19 mouse cellular contexts compared by ENCODE assay signal in the genomic region with DNA sequence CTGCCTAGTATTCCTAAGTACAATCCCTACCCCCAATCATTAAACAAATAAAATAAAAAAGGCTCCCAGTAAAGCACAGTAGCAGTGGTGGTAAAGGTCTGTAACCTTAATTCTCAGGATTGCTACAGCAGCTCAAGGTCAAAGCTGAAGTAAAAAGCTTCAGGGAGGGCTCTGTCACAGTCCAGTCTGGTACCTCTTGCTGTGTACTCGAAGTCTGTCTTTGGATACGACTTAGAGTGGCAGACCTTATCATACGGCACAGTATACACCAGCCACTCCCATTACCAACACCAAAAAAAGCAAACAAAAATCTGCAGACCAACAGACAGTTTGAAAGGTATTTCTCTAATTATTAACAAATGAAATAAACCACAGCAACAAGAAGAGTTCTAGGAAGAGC. TPM values are rescaled to one million over a fixed set of nuclear protein-coding genes. Genes with fewer than 3 reads are reported as not detected.
DNase-seq lines count a peak whose midpoint lies in the region; ATAC-seq and TF ChIP-seq lines count a peak whose summit lies in the region.
"Had no signal": no experiment of that assay in that cellular context is flagged by ENCODE, and none has a peak within 500 bp of the region (broad histone marks: within the 10 kb centered on the region; RNA-seq: fewer than 3 reads in every experiment).

No protein-coding gene starts in this region.

- no peaks in the 10 kb centered on the region for H3K27me3 ChIP-seq in heart, embryonic 15.5 days
- H3K27me3 ChIP-seq in liver, embryonic 11.5 days (replicated peaks; ENCODE audit: control insufficient read depth, insufficient read depth, low read length) = no peaks in the 10 kb centered on the region
- no peaks in the 10 kb centered on the region for H3K27me3 ChIP-seq in liver, embryonic 15.5 days
- H3K27me3 ChIP-seq in thymus, adult 2 months (ENCODE audit: control insufficient read depth, insufficient read depth, low read length) = no peaks in the 10 kb centered on the region
- H3K27me3 ChIP-seq: embryonic facial prominence, embryonic 15.5 days; forebrain, embryonic 15.5 days; intestine, embryonic 15.5 days had no signal

- no peak for TF ChIP-seq CTCF in thymus, adult 2 months (IDR thresholded peaks at IDR 0.05; ENCODE audit: borderline replicate concordance, control insufficient read depth, extremely low read depth, insufficient read depth, low read length, poor library complexity)

- 36% methylated on average over 3 of the region's 3 CpGs for WGBS in heart, embryonic 15.5 days
- 37% methylated on average over 3 of the region's 3 CpGs for WGBS in liver, embryonic 11.5 days
- WGBS in liver, embryonic 15.5 days (ENCODE audit: insufficient replicate concordance) = 11% methylated on average over 3 of the region's 3 CpGs
- WGBS in thymus, adult 2 months = 92% methylated on average over 3 of the region's 3 CpGs

- DNase-seq in heart, adult 18-20 months = no peak
- DNase-seq in liver, embryonic 11.5 days (ENCODE audit: low spot score) = no peak
- no peak for DNase-seq in gastrocnemius, adult 8-10 months (ENCODE audit: low spot score in 2 of 2)
- DNase-seq in thymus, adult 2 months = no peak
- DNase-seq: adrenal gland, adult 2 months; adrenal gland, postnatal 36 days; cerebellum, adult 8-10 months; cerebellum, postnatal 14 days; embryo, embryonic 11 days; gastrocnemius, postnatal 10 days; heart, postnatal 14 days had no signal

- no peak overlapping the region for H3K4me2 ChIP-seq in heart, embryonic 15.5 days
- H3K4me2 ChIP-seq in liver, embryonic 11.5 days = no peak overlapping the region
- H3K4me2 ChIP-seq in liver, embryonic 15.5 days = no peak overlapping the region
- H3K4me2 ChIP-seq: embryonic facial prominence, embryonic 15.5 days; forebrain, embryonic 15.5 days; hindbrain, embryonic 14.5 days; intestine, embryonic 15.5 days had no signal

- H3K9me3 ChIP-seq in heart, embryonic 15.5 days (replicated peaks) = no peaks in the 10 kb centered on the region
- no peaks in the 10 kb centered on the region for H3K9me3 ChIP-seq in liver, embryonic 11.5 days (ENCODE audit: control insufficient read depth, low read length)
- H3K9me3 ChIP-seq in liver, embryonic 15.5 days (replicated peaks) = no peaks in the 10 kb centered on the region
- H3K9me3 ChIP-seq: embryonic facial prominence, embryonic 15.5 days; forebrain, embryonic 15.5 days; hindbrain, embryonic 10.5 days; intestine, embryonic 15.5 days had no signal

- H3K27ac ChIP-seq in heart, embryonic 15.5 days = peak overlapping the region; percentile 29; the same call in 1 of the 2 replicates
- H3K27ac ChIP-seq in liver, embryonic 11.5 days (ENCODE audit: low read depth, low read length) = no peak overlapping the region
- peak overlapping the region; percentile 38; the same call in 1 of the 2 replicates for H3K27ac ChIP-seq in liver, embryonic 15.5 days (replicated peaks)
- no peak overlapping the region for H3K27ac ChIP-seq in thymus, adult 2 months (ENCODE audit: control insufficient read depth, insufficient read depth, low read length)
- H3K27ac ChIP-seq: embryonic facial prominence, embryonic 15.5 days; forebrain, embryonic 15.5 days; hindbrain, embryonic 10.5 days; hindbrain, embryonic 14.5 days; intestine, embryonic 15.5 days had no signal

- H3K9ac ChIP-seq in heart, embryonic 15.5 days = no peak overlapping the region
- H3K9ac ChIP-seq in liver, embryonic 11.5 days (ENCODE audit: low read depth, low read length) = no peak overlapping the region
- no peak overlapping the region for H3K9ac ChIP-seq in liver, embryonic 15.5 days
- H3K9ac ChIP-seq: embryonic facial prominence, embryonic 15.5 days; forebrain, embryonic 15.5 days; hindbrain, embryonic 14.5 days; intestine, embryonic 15.5 days had no signal

- no peak for ATAC-seq in heart, embryonic 15.5 days (replicated peaks; ENCODE audit: insufficient number of reproducible peaks, insufficient read depth, low FRiP score, low read depth)
- peak; percentile 52 for ATAC-seq in erythroblast, adult 5-6 weeks (replicated peaks; ENCODE audit: low FRiP score, poor library complexity, severe bottlenecking)
- 0 out of 2 replicates have a peak, but pooled peaks have one; percentile 54 for ATAC-seq in liver, embryonic 11.5 days (replicated peaks; ENCODE audit: low FRiP score)
- ATAC-seq in liver, embryonic 15.5 days (ENCODE audit: insufficient read depth) = peak; percentile 80
- ATAC-seq: forebrain, embryonic 15.5 days; intestine, embryonic 15.5 days had no signal

- H3K4me3 ChIP-seq in heart, embryonic 15.5 days = no peak overlapping the region
- H3K4me3 ChIP-seq in liver, embryonic 11.5 days (ENCODE audit: low read depth, low read length) = no peak overlapping the region
- H3K4me3 ChIP-seq in liver, embryonic 15.5 days (replicated peaks) = no peak overlapping the region
- no peak overlapping the region for H3K4me3 ChIP-seq in thymus, adult 2 months (ENCODE audit: control insufficient read depth, insufficient read depth, low read length)
- H3K4me3 ChIP-seq: embryonic facial prominence, embryonic 15.5 days; forebrain, embryonic 15.5 days; hindbrain, embryonic 10.5 days; intestine, embryonic 15.5 days had no signal

- H3K4me1 ChIP-seq in heart, embryonic 15.5 days (replicated peaks) = no peaks in the 10 kb centered on the region
- H3K4me1 ChIP-seq in liver, embryonic 11.5 days (replicated peaks; ENCODE audit: control insufficient read depth, insufficient read depth, low read length) = peaks cover 4% of the 10 kb centered on the region; the same call in 1 of the 2 replicates
- peaks cover 27% of the 10 kb centered on the region for H3K4me1 ChIP-seq in liver, embryonic 15.5 days (replicated peaks)
- no peaks in the 10 kb centered on the region for H3K4me1 ChIP-seq in thymus, adult 2 months (replicated peaks; ENCODE audit: control insufficient read depth, insufficient read depth, low read length)
- H3K4me1 ChIP-seq: hindbrain, embryonic 10.5 days; intestine, embryonic 15.5 days had no signal

- peaks cover 53% of the 10 kb centered on the region for H3K36me3 ChIP-seq in heart, embryonic 15.5 days
- H3K36me3 ChIP-seq in liver, embryonic 11.5 days (ENCODE audit: control insufficient read depth, insufficient read depth, low read length) = peaks cover 24% of the 10 kb centered on the region
- H3K36me3 ChIP-seq in liver, embryonic 15.5 days (replicated peaks) = peaks cover 70% of the 10 kb centered on the region
- H3K36me3 ChIP-seq in thymus, adult 2 months (ENCODE audit: control insufficient read depth, insufficient read depth, low read length) = peaks cover 61% of the 10 kb centered on the region

- no peak for TF ChIP-seq POLR2A in thymus, adult 2 months (IDR thresholded peaks at IDR 0.05; ENCODE audit: control insufficient read depth, extremely low read depth, insufficient read depth, low read length, poor library complexity)

RNA-seq across cellular contexts. Expression of a gene that starts 19.8 kb away (rescaled TPM):
- 180 and 183 TPM in 2 replicates for polyA plus RNA-seq in heart, embryonic 15.5 days (2015; fragmentation: Nextera tagmentation; extraction: Ambion mirVana)
- total RNA-seq in heart, adult 18-20 months (2021) = 10 to 100 TPM; 89.0 to 93.4 TPM
- total RNA-seq in erythroblast, adult 5-6 weeks (2015; ENCODE audit: low replicate concordance) = 1,242 and 1,297 TPM in 2 replicates
- 1,014 and 1,409 TPM in 2 replicates for total RNA-seq in erythroblast, adult 5-6 weeks (2017; ENCODE audit: low replicate concordance)
- polyA plus RNA-seq in liver, embryonic 11.5 days (2014; fragmentation: Nextera tagmentation; extraction: Ambion mirVana) = 410 and 431 TPM in 2 replicates
- 117 and 122 TPM in 2 replicates for polyA plus RNA-seq in liver, embryonic 15.5 days (2015; fragmentation: Nextera tagmentation; extraction: Ambion mirVana)
- total RNA-seq in gastrocnemius, adult 8-10 months (2022) = 10 to 100 TPM; 37.6 to 69.2 (median 57.2) TPM
- 217 and 220 TPM in 2 replicates for polyA plus RNA-seq in thymus, adult 2 months (2012; rRNA removed)

RNA-seq across cellular contexts. Expression of a gene that starts 29.0 kb away (rescaled TPM):
- 0.24 and 0.70 TPM in 2 replicates for polyA plus RNA-seq in heart, embryonic 15.5 days (2015; fragmentation: Nextera tagmentation; extraction: Ambion mirVana)
- total RNA-seq in heart, adult 18-20 months (2021) = under 1 TPM; 0.10 to 0.31 TPM
- 48.4 and 55.8 TPM in 2 replicates for total RNA-seq in erythroblast, adult 5-6 weeks (2015; ENCODE audit: low replicate concordance)
- 6.3 and 12.6 TPM in 2 replicates for total RNA-seq in erythroblast, adult 5-6 weeks (2017; ENCODE audit: low replicate concordance)
- 0.82 and 1.6 TPM in 2 replicates for polyA plus RNA-seq in liver, embryonic 11.5 days (2014; fragmentation: Nextera tagmentation; extraction: Ambion mirVana)
- 4.2 and 4.8 TPM in 2 replicates for polyA plus RNA-seq in liver, embryonic 15.5 days (2015; fragmentation: Nextera tagmentation; extraction: Ambion mirVana)
- under 1 TPM in 2 of 4 experiments, not detected in 2; 0.15 to 0.24 TPM for total RNA-seq in gastrocnemius, adult 8-10 months (2022)
- 0.53 and 1.5 TPM in 2 replicates for polyA plus RNA-seq in thymus, adult 2 months (2012; rRNA removed)
- polyA plus RNA-seq: adrenal gland, adult 2 months had no signal

RNA-seq across cellular contexts. Expression of a gene that starts 37.9 kb away (rescaled TPM):
- 29.8 and 32.1 TPM in 2 replicates for polyA plus RNA-seq in heart, embryonic 15.5 days (2015; fragmentation: Nextera tagmentation; extraction: Ambion mirVana)
- 1 to 10 TPM; 7.9 to 9.9 TPM for total RNA-seq in heart, adult 18-20 months (2021)
- total RNA-seq in erythroblast, adult 5-6 weeks (2015; ENCODE audit: low replicate concordance) = 12.5 and 25.3 TPM in 2 replicates
- total RNA-seq in erythroblast, adult 5-6 weeks (2017; ENCODE audit: low replicate concordance) = 4.3 and 8.0 TPM in 2 replicates
- 59.8 and 61.4 TPM in 2 replicates for polyA plus RNA-seq in liver, embryonic 11.5 days (2014; fragmentation: Nextera tagmentation; extraction: Ambion mirVana)
- 16.9 and 18.2 TPM in 2 replicates for polyA plus RNA-seq in liver, embryonic 15.5 days (2015; fragmentation: Nextera tagmentation; extraction: Ambion mirVana)
- total RNA-seq in gastrocnemius, adult 8-10 months (2022) = 1 to 10 TPM; 4.7 to 8.6 (median 6.3) TPM
- polyA plus RNA-seq in thymus, adult 2 months (2012; rRNA removed) = 145 and 152 TPM in 2 replicates

RNA-seq across cellular contexts. Expression of a gene that starts 51.7 kb away (rescaled TPM):
- 98.6 and 118 TPM in 2 replicates for polyA plus RNA-seq in heart, embryonic 15.5 days (2015; fragmentation: Nextera tagmentation; extraction: Ambion mirVana)
- 100 to 1,000 TPM; 131 to 133 TPM for total RNA-seq in heart, adult 18-20 months (2021)
- total RNA-seq in erythroblast, adult 5-6 weeks (2015; ENCODE audit: low replicate concordance) = 910 and 992 TPM in 2 replicates
- total RNA-seq in erythroblast, adult 5-6 weeks (2017; ENCODE audit: low replicate concordance) = 1,070 and 1,140 TPM in 2 replicates
- 92.1 and 95.7 TPM in 2 replicates for polyA plus RNA-seq in liver, embryonic 11.5 days (2014; fragmentation: Nextera tagmentation; extraction: Ambion mirVana)
- 274 and 311 TPM in 2 replicates for polyA plus RNA-seq in liver, embryonic 15.5 days (2015; fragmentation: Nextera tagmentation; extraction: Ambion mirVana)
- 100 to 1,000 TPM in 1 of 4 experiments, 10 to 100 TPM in 3; 90.1 to 113 (median 96.7) TPM for total RNA-seq in gastrocnemius, adult 8-10 months (2022)
- 119 and 120 TPM in 2 replicates for polyA plus RNA-seq in thymus, adult 2 months (2012; rRNA removed)

Comparison
In these comparisons a context has a peak if more than half of its experiments do, and no peak if none do; other contexts are left out.
1. H3K27ac ChIP-seq: peak in heart, embryonic 15.5 days (single experiment) and liver, embryonic 15.5 days (single experiment); none in liver, embryonic 11.5 days (single experiment) and thymus, adult 2 months (single experiment).